Mouse (Mus musculus): ENCODE data around the gene Chit1.

Chit1 gene

DNA sequence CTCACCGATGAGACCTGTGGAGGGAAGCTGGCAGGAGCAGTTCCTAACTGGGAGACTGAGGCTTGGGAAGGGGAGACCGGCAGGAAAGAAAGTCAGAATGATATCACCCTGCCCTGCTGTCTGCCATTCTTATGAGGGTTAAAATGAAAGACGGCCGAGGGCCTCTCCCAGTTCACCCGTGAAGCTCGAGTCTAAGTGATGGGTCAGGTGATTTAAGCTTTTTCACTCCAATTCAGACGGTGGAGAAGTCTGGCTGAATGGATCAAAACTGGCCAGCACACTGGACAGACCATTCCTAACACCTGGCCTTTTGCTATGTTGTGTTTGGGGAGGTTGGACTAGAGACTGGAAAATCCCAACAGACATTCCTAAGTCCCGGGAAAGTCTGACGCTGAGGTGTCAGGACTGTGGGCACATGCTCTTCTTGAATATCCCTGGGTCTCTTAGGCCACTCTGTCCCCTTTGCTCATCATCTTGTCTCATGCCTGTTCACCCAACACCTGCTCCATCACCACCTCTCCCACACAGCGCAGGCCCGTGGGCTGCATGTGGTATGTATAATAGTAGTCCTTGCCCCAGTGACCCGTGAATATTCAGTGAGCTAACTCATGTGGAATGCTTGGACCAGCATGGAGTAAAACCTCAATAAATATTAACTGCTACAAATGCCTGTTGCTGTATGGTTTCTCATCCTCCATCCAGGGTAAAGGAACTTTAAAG lies 11.4 kb upstream of the Chit1 start:
- no peak for DNase-seq

DNA sequence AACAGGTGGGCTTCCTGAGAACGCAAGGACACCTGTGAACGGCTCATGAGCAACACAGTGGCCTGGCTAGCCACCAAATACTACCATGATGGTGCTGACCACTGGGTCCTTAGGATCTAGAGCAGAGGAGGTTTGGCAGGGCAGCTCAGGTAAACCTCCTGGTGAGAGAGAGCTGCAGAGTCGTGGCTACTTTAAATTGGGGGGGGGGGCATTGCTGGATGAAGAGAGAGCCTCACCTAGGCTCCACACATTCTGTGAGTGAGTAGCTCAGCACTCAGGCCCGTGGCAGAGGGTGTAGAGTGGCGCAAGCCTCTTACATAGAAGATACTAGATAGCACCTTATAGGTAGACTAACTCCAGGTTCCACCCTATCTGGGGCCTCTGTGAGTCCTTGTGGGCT lies 10.6 kb upstream of the Chit1 start:
- DNase-seq = no peak

- DNase-seq = no peak
These were observed 10.1 kb upstream of the Chit1 start for GRCm38 (mm10) chr1:134100928-134101327.

- DNase-seq = no peak
These were observed 9.4 kb upstream of the Chit1 start for GRCm38 (mm10) chr1:134101593-134101992.

DNA sequence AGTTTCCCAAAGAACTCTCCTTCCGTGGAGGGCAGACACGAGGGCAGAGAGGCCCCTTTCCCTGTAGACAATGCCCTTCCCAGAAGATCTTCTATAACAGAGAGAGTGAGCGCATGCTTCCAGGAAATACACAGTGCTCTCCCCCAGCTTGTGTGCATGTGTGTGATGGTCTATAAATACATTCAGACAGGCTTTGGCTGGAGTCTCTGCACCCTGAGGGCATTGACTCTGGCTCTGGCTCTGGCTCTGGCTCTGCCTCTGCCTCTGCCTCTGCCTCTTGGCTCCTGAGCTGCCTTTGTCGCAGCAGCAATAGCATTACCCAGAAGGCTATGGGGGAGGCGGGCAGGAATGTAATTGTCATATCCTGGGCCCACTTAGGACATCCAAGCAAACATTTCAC lies 7.2 kb upstream of the Chit1 start:
- DNase-seq = no peak

- no peak for DNase-seq
These were observed 5.8 kb upstream of the Chit1 start for GRCm38 (mm10) chr1:134105043-134105763.

DNA sequence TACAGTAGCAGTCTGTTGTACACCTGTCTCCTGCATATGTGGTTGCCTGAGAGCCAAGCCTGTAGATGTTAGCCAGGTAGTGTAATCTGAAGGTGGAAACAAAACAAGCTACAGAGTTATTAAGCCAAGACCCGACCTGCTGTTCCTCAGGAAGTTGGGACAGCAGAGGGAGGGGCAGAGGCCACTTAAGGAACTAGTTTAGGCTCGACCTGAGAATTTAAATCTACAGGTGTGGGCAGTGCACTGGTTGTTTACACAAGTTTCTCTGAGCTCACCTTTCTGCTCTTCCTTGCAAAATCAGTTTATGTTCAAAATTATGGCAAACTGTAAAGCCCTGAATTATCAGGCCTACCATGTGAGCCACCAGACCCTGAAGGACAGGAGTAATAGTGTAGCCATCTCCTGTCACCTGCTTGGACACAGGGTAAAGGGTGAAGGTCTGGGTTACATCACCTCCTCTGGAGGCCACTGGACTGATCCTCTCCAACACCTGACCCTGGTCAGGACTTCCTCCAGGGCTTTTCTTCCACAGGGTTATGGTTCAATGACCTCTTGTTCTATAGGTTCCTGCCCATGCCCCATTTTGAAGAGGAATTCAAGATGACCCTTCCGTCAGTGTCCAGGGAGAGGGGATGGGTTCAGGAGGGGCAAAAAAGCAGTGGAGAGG lies 5.1 kb upstream of the Chit1 start:
- DNase-seq = no peak

DNA sequence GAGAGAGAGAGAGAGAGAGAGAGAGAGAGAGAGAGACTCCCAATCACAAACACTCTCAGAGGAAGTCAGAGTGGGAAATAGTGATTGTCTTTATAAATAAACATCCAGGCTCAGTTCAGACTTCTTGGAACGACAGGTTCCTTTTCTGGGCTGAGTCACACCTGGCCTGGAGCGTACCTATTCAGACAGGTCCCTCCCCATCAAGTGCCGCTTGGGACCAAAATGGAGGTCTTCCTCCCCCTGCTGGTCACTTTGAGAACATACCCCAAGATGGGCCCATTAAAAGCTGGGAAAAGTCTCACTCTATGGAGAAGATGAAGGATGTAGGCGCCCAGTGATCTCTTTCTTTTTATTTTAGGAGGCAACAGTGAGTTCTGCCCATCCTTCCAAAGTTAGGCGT lies 4.3 kb upstream of the Chit1 start:
- no peak for DNase-seq

- no peak for DNase-seq
These were observed 3.3 kb upstream of the Chit1 start for GRCm38 (mm10) chr1:134107777-134108176.

GRCm38 (mm10) chr1:134110015-134110414 lies 1.0 kb upstream of the Chit1 start:
- no peak for DNase-seq

DNA sequence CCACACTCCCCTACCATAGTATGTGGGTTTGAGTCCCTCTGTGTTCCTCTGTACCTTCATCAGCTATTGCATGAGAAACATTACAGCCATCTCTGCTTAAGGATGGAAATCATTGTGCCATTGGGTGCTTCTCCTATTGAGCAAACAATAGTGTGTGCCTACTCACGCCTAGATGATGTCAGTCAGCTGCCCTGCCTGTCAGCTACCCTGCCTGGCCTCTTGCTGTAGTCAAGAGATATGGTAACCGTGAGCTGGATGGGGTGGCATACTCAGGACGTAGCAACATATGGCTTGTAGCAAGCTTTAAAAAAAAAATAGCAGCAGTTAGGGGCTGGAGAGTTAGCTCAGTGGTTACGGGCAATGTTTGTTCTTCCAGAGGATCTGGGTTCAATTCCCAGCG lies 593 bp upstream of the Chit1 start:
- DNase-seq = no peak

DNA sequence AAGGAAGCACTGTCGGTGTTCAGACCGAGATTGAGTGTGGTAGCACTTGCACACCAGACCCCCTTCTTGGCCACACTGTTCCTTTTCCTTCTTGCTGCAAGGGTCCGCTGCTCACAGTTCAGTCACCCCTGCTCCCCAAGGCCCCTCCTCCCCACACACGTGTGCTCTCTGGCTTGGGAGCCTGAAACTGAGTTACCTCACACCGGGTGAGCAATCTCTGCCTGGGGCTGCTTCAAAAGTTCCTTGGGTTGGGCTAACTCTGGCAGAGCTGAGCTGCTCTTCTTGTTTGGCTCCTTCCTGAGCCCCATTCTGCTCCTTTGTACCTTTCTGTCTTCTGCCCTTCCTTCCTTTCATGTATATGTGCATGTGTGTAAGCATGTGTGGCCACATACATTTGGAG lies 2.5 kb downstream of the Chit1 start:
- DNase-seq = no peak

DNA sequence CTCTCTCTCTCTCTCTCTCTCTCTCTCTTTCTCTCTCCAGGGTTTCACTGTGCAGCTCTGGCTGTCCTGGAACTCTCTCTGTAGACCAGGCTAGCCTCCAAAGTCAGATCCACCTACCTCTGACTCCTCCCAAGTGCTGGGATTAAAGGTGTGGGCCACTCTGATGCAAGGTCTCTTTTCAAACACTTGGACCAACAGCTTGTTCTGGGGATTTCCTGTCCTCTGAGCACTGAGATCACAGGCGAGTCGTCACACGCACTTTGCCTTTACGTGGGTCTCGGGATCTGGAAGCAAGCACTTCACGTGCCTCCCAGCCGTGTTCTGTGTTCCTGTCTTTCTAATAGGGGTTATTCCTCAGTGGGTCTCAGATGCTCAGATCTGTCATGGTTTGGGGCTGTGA lies 3.0 kb downstream of the Chit1 start:
- DNase-seq = no peak

GRCm38 (mm10) chr1:134114730-134115129 lies 3.7 kb downstream of the Chit1 start:
- no peak for DNase-seq

DNA sequence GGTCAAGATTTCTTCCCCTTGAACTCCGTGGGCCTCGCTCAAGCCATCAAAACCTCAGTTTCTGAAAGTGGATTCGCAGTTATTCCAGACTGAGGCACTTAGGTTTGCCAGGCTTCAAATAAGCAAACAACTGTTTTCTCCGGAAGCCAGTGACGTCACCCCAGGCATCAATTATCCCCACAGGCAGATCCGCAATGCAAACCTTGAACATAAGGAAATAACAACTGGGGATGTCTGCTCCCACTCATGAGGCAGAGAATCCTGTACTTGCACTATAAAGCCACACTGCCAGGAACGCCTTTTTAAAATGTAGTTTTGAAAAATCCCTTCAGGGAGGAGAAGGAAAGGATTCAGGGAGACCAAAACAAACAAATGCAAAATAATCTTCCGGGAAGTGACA lies 4.4 kb downstream of the Chit1 start:
- no peak for DNase-seq

DNA sequence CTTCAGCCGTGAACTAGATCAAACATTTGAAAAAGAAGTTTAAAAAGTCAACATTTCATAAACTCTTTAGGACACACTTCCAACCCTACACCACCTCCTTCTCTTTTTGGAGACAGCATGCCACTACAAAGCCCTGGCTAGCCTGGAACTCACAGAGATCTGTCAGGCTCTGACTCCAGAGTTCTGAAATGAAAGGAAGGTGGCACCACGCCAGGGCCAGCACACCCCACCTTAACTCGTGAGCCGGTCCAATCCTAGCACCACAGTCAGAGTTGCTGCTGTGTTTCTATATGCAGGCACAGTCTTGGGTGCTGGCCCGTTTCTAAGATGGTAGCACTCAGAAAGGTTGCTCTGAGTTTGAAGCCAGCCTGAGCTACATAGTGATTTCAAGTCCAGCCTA lies 6.1 kb downstream of the Chit1 start:
- DNase-seq = no peak

GRCm38 (mm10) chr1:134120179-134120578 lies 9.1 kb downstream of the Chit1 start:
- DNase-seq = peak; percentile 91

- DNase-seq = no peak
These were observed 11.2 kb downstream of the Chit1 start for GRCm38 (mm10) chr1:134122195-134122594.

DNA sequence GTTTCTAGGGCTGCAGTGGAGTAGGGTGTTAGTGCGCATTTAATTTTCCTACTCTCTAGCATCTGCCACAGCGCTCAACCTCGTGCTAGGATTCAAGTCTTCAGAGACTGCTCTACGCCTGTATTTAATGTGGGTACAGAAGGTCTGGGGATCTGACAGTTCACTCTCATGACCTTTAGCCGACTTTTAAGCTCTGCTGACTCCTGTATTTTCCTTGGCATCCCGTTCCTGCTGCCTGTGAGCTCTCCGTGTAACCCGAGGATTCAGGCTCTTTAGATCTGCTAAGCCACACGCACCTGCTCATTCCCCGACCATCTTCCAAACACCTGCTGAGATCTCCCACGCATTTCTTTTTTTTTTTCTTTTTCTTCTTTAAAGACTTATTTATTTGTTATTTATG lies 22.3 kb downstream of the Chit1 start:
- no peak for DNase-seq

- no peak for DNase-seq
These were observed 25.3 kb downstream of the Chit1 start for GRCm38 (mm10) chr1:134136351-134136750.

GRCm38 (mm10) chr1:134138424-134138823 lies 27.4 kb downstream of the Chit1 start:
- DNase-seq = no peak

GRCm38 (mm10) chr1:134142363-134142794 lies 31.3 kb downstream of the Chit1 start:
- DNase-seq = no peak

DNA sequence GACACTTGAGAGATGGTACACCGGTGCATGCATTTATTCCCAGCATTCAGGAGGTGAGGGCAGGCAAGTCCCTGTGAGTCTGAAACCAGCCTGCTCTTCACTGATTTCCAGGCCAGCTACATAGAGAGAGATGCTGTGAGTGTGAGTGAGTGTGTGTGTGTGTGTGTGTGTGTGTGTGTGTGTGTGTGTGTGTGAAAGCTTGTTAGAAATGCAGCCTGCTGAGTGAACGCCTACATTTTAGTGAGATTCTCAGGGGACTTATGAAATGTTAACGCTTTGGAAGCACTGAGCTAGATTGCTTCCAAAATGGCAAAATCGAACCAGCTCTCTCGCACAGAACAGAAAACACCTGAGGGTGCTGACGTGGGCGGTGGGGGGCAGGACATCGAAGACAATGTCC lies 35.0 kb downstream of the Chit1 start:
- DNase-seq = peak; percentile 34

DNA sequence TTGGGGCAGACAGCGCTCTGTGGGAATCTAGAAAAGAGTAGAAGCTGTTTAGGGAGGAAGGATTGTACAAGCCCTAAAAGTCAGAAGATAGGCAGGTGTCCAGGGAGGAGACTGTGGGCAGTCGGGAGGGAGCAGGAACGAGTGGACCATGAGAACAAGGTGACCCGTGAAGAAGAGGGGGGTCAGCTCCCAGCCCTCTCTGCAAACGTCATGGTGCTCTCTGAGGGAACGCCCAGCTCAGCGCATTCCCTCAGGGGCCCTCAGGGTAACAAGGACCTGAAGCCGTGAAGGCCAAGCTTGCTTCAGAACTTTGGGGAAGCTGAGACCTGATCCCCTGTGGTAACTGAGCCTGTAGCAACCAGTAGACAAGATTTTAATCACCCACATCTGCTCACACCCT lies 39.0 kb downstream of the Chit1 start:
- no peak for DNase-seq
